Mouse (Mus musculus): ENCODE measurements around the gene Rnf227. TPM values are rescaled to one million over a fixed set of nuclear protein-coding genes. Genes with fewer than 3 reads are reported as not detected.
"Not testable (repeated sequence)": the region's sequence is repeated elsewhere in the genome, so short reads cannot be mapped to it uniquely, and the experiment has no call there.

Gene Rnf227
- polyA plus RNA-seq, 1 experiment from 2014 or later: 7.9 TPM

DNA sequence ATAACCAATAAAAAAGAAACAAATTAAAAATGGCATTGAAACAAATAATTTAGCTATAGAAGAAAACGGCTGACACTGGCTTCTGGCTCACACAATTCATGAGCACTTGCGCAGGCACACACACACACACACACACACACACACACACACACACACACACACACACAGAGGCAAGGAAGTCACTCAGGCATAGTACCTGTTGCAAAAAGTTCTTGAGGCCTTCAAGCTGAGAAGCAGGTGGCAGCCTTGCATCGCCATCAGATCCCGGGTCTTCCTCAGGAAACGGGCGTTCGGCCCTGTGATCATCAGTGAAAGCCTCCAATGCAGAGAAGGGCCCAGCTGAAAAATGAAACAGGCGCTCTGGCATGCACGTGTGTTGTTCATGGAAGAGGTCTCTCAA is 35.0 kb upstream of the Rnf227 start:
- ATAC-seq: no peak
- WGBS: 89% methylated on average over 9 of the region's 9 CpGs
- Histone ChIP-seq H3K9me3 (ENCODE audit: control insufficient read depth) (no peaks in the 10 kb centered on the region), H3K36me3 (ENCODE audit: control insufficient read depth, insufficient read depth) (peaks cover 58% of the 10 kb centered on the region), H3K4me3 (ENCODE audit: low read depth, low read length) (no peak overlapping the region), H3K9ac (ENCODE audit: low read depth, low read length) (no peak overlapping the region), H3K4me1 (replicated peaks; ENCODE audit: control insufficient read depth, insufficient read depth, low read length) (no peaks in the 10 kb centered on the region), H3K27ac (ENCODE audit: low read depth, low read length) (no peak overlapping the region), H3K4me2 (replicated peaks; ENCODE audit: low read depth) (no peak overlapping the region), H3K27me3 (replicated peaks; ENCODE audit: control insufficient read depth, insufficient read depth, low read length) (no peaks in the 10 kb centered on the region)
- no peak for TF ChIP-seq CTCF (IDR thresholded peaks at IDR 0.05; ENCODE audit: low read depth)

DNA sequence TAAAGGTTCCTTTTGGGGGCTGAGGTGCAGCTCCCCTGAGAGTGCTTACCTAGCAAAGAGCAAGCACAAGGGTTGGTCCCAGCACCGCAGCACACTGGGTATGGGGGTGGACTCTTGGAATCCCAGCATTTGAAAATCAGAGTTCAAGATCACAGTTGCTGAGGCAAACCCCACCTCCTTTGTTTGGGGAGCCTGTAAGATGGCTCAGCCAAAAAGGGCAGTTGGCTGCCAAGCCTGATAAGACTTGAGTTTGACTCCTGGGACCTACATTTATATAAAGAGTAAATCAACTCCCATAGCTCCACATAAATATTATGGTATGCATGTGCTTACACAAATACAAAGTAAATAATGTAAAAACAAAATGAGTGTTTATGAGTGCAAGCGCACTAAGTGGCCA is 34.2 kb upstream of the Rnf227 start:
- H3K9ac ChIP-seq (ENCODE audit: low read depth, low read length): no peak overlapping the region
- no peak for TF ChIP-seq CTCF (IDR thresholded peaks at IDR 0.05; ENCODE audit: low read depth)
- no peaks in the 10 kb centered on the region for H3K9me3 ChIP-seq (ENCODE audit: control insufficient read depth)
- no peak overlapping the region for H3K4me3 ChIP-seq (ENCODE audit: low read depth, low read length)
- H3K27me3 ChIP-seq (replicated peaks; ENCODE audit: control insufficient read depth, insufficient read depth, low read length): no peaks in the 10 kb centered on the region
- no peaks in the 10 kb centered on the region for H3K4me1 ChIP-seq (replicated peaks; ENCODE audit: control insufficient read depth, insufficient read depth, low read length)
- H3K4me2 ChIP-seq (replicated peaks; ENCODE audit: low read depth): no peak overlapping the region
- WGBS: 85% methylated on average over 2 of the region's 2 CpGs
- ATAC-seq: no peak
- no peak overlapping the region for H3K27ac ChIP-seq (ENCODE audit: low read depth, low read length)
- peaks cover 64% of the 10 kb centered on the region for H3K36me3 ChIP-seq (ENCODE audit: control insufficient read depth, insufficient read depth)

DNA sequence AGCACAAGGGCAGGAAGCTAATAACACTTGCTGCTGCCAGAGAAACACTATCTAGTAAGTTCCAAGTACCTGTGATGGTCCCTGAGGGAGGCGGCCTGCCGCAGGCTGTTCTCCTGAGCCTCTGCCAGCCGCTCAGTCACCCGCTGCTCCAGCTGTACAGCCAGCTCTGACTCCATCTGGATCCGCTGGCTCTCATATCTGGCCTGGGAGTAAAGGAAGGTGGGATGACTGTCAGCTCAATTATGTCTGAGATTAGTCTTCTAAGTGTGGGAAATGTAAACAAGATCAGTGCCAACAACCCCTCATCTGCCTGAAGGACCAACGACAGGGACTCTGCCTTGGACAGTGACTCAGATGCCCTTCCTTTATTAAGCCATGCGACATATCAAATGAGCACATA is 29.0 kb upstream of the Rnf227 start:
- no peaks in the 10 kb centered on the region for H3K4me1 ChIP-seq (replicated peaks; ENCODE audit: control insufficient read depth, insufficient read depth, low read length)

DNA sequence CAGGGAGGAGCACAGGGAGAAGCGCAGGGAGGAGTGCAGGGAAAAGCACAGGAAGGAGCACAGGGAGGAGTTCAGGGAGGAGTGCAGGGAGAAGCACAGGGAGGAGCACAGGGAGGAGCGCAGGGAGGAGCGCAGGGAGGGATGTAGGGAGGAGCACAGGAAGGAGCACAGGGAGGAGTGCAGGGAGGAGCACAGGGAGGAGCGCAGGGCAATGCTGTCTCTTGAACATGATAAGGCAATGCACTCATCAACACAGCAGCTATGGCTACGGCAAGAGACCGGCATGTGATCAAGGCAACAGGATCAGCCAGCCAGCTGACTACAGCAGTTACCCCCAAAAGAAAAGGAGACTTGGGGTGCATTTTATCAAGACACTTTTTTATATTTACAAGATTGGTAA is 23.9 kb upstream of the Rnf227 start:
- H3K4me3 ChIP-seq (ENCODE audit: low read depth, low read length): no peak overlapping the region
- no peak for ATAC-seq
- H3K4me1 ChIP-seq (replicated peaks; ENCODE audit: control insufficient read depth, insufficient read depth, low read length): no peaks in the 10 kb centered on the region
- no peak overlapping the region for H3K9ac ChIP-seq (ENCODE audit: low read depth, low read length)
- H3K27ac ChIP-seq (ENCODE audit: low read depth, low read length): no peak overlapping the region
- H3K36me3 ChIP-seq (ENCODE audit: control insufficient read depth, insufficient read depth): peaks cover 37% of the 10 kb centered on the region
- no peak overlapping the region for H3K4me2 ChIP-seq (replicated peaks; ENCODE audit: low read depth)
- no peaks in the 10 kb centered on the region for H3K9me3 ChIP-seq (ENCODE audit: control insufficient read depth)
- H3K27me3 ChIP-seq (replicated peaks; ENCODE audit: control insufficient read depth, insufficient read depth, low read length): no peaks in the 10 kb centered on the region
- WGBS: 96% methylated on average over 6 of the region's 6 CpGs
- TF ChIP-seq CTCF (IDR thresholded peaks at IDR 0.05; ENCODE audit: low read depth): no peak

More for the DNA sequence above, 29.0 kb upstream of the Rnf227 start:
- H3K4me2 ChIP-seq (replicated peaks; ENCODE audit: low read depth): no peak overlapping the region
- ATAC-seq: no peak
- H3K27ac ChIP-seq (ENCODE audit: low read depth, low read length): no peak overlapping the region
- 78% methylated on average over 7 of the region's 7 CpGs for WGBS
- H3K36me3 ChIP-seq (ENCODE audit: control insufficient read depth, insufficient read depth): peaks cover 52% of the 10 kb centered on the region
- H3K9ac ChIP-seq (ENCODE audit: low read depth, low read length): no peak overlapping the region
- H3K4me3 ChIP-seq (ENCODE audit: low read depth, low read length): no peak overlapping the region
- no peak for TF ChIP-seq CTCF (IDR thresholded peaks at IDR 0.05; ENCODE audit: low read depth)
- H3K9me3 ChIP-seq (ENCODE audit: control insufficient read depth): no peaks in the 10 kb centered on the region
- no peaks in the 10 kb centered on the region for H3K27me3 ChIP-seq (replicated peaks; ENCODE audit: control insufficient read depth, insufficient read depth, low read length)

DNA sequence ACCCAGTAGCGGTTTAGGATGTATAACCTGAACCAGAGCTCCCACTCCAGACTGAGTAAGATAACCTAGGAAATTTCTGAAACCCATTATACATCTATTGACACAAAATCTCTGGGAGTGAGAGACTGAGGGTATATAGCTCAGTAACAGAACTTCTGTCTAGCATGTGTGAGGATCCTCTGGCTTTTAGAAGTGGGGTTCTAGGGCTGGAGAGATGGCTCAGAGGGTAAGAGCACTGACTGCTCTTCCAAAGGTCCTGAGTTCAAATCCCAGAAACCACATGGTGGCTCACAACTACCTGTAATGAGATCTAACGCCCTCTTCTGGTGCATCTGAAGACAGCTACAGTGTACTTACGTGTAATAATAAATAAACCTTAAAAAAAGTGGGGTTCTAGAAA is 22.3 kb upstream of the Rnf227 start:
- not testable (repeated sequence) for H3K9me3 ChIP-seq (ENCODE audit: control insufficient read depth); H3K4me3 ChIP-seq (ENCODE audit: low read depth, low read length); H3K27me3 ChIP-seq (replicated peaks; ENCODE audit: control insufficient read depth, insufficient read depth, low read length); ATAC-seq; H3K4me2 ChIP-seq (replicated peaks; ENCODE audit: low read depth); H3K4me1 ChIP-seq (replicated peaks; ENCODE audit: control insufficient read depth, insufficient read depth, low read length); H3K27ac ChIP-seq (ENCODE audit: low read depth, low read length); H3K9ac ChIP-seq (ENCODE audit: low read depth, low read length)
- 83% methylated on average over 3 of the region's 3 CpGs for WGBS
- peaks cover 35% of the 10 kb centered on the region for H3K36me3 ChIP-seq (ENCODE audit: control insufficient read depth, insufficient read depth)

DNA sequence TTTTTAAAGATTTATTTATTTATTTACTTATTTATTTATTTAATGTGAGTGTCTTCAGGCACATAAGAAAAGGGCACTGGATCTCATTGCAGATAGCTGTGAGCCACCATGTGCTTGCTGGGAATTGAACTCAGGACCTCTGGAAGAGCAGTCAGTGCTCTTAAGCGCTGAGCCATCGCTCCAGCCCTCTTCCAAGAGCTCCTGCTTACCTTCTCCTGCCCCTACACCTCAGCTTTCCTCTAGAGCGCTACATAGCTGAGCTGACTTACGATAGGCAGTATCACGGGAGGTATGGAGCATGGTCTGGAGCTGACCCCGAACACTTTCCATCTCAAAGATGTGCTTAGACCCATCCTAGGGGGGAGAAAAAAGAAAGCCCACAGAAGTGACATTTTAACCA is 18.7 kb upstream of the Rnf227 start:
- H3K4me1 ChIP-seq (replicated peaks; ENCODE audit: control insufficient read depth, insufficient read depth, low read length): 0 out of 2 replicates have a peak, but pooled peaks cover 2% of the 10 kb centered on the region
- TF ChIP-seq CTCF (IDR thresholded peaks at IDR 0.05; ENCODE audit: low read depth): no peak
- H3K27ac ChIP-seq (ENCODE audit: low read depth, low read length): no peak overlapping the region
- no peaks in the 10 kb centered on the region for H3K9me3 ChIP-seq (ENCODE audit: control insufficient read depth)
- no peaks in the 10 kb centered on the region for H3K27me3 ChIP-seq (replicated peaks; ENCODE audit: control insufficient read depth, insufficient read depth, low read length)
- no peak overlapping the region for H3K4me3 ChIP-seq (ENCODE audit: low read depth, low read length)
- no peak for ATAC-seq
- H3K36me3 ChIP-seq (ENCODE audit: control insufficient read depth, insufficient read depth): peaks cover 28% of the 10 kb centered on the region
- WGBS: 93% methylated on average over 6 of the region's 6 CpGs
- no peak overlapping the region for H3K9ac ChIP-seq (ENCODE audit: low read depth, low read length)
- H3K4me2 ChIP-seq (replicated peaks; ENCODE audit: low read depth): 0 out of 2 replicates have a peak overlapping the region, but pooled peaks have one; percentile 76

DNA sequence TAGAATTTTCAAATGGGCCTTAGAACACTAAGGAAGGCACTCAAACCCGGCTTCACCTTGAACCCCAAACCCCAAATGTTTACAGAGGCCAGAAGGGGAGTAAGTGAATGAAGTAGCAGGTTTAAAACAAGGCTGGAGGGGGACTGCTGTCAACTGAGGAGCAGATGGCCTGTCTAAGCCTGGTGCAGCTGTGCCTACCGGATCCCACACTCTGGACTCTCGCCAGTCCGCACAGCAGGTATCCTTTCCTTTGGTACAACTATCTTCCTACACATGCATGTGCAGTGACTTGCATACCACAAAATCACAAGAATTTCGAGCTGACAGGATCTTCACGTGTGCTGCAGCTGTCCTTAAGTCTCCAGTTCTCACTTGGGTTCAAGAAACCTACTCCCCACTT is 18.3 kb upstream of the Rnf227 start:
- WGBS: 70% methylated on average over 6 of the region's 6 CpGs

More for the DNA sequence above, 18.3 kb upstream of the Rnf227 start:
- Histone ChIP-seq H3K4me2 (replicated peaks; ENCODE audit: low read depth) (peak overlapping the region; percentile 76; the same call in 1 of the 2 replicates), H3K9ac (ENCODE audit: low read depth, low read length) (peak overlapping the region; percentile 23; the same call in 1 of the 2 replicates), H3K36me3 (ENCODE audit: control insufficient read depth, insufficient read depth) (peaks cover 24% of the 10 kb centered on the region), H3K4me1 (replicated peaks; ENCODE audit: control insufficient read depth, insufficient read depth, low read length) (0 out of 2 replicates have a peak, but pooled peaks cover 2% of the 10 kb centered on the region), H3K27ac (ENCODE audit: low read depth, low read length) (no peak overlapping the region), H3K4me3 (ENCODE audit: low read depth, low read length) (no peak overlapping the region), H3K27me3 (replicated peaks; ENCODE audit: control insufficient read depth, insufficient read depth, low read length) (peaks cover 2% of the 10 kb centered on the region; the same call in 1 of the 2 replicates), H3K9me3 (ENCODE audit: control insufficient read depth) (no peaks in the 10 kb centered on the region)
- ATAC-seq: no peak
- no peak for TF ChIP-seq CTCF (IDR thresholded peaks at IDR 0.05; ENCODE audit: low read depth)
